Mouse (Mus musculus) heart, embryonic 15.5 days (tissue): ENCODE data around the gene Lrrc61. TPM values are rescaled to one million over a fixed set of nuclear protein-coding genes. Genes with fewer than 3 reads are reported as not detected.

Source experiments
- ATAC-seq: fragments of 200-750 bp; cut with Nextera tagmentation; replicated peaks from 2 replicates; pipeline ENCODE4 v1.8.0; 2017; ENCODE audit warnings: low read depth, moderate TSS enrichment; ENCODE audit not compliant: insufficient number of reproducible peaks, insufficient read depth, low FRiP score
- H3K27ac ChIP-seq: fragments of 300-500 bp; sonication (generic); 2 replicates; pipeline ENCODE4 v1.5.1; 2015; ENCODE audit warnings: mild to moderate bottlenecking, inconsistent platforms
- H3K27me3 ChIP-seq: fragments of 300-500 bp; sonication (generic); 2 replicates; pipeline ENCODE4 v1.6.1; 2015; ENCODE audit warnings: inconsistent platforms
- H3K36me3 ChIP-seq: fragments of 300-500 bp; sonication (generic); 2 replicates; pipeline ENCODE4 v1.6.1; 2015; ENCODE audit warnings: mild to moderate bottlenecking, inconsistent platforms
- H3K4me1 ChIP-seq: fragments of 300-500 bp; sonication (generic); replicated peaks from 2 replicates; pipeline ENCODE4 v1.6.1; 2015; ENCODE audit warnings: inconsistent platforms
- H3K4me2 ChIP-seq: fragments of 300-500 bp; sonication (generic); 2 replicates; pipeline ENCODE4 v1.6.1; 2015; ENCODE audit warnings: inconsistent platforms, mild to moderate bottlenecking, moderate library complexity
- H3K4me3 ChIP-seq: fragments of 300-500 bp; sonication (generic); 2 replicates; pipeline ENCODE4 v1.5.1; 2015; ENCODE audit warnings: mild to moderate bottlenecking, inconsistent platforms
- H3K9ac ChIP-seq: fragments of 300-500 bp; sonication (generic); 2 replicates; pipeline ENCODE4 v1.6.1; 2015; ENCODE audit warnings: mild to moderate bottlenecking, inconsistent platforms
- H3K9me3 ChIP-seq: fragments of 300-500 bp; sonication (generic); replicated peaks from 2 replicates; pipeline ENCODE4 v1.6.1; 2016; ENCODE audit warnings: inconsistent platforms
- WGBS: fragments of 180-500 bp; shearing (Covaris S2); methylation state at CpG from one replicate; pipeline ENCODE4 v1.1.7; 2015; ENCODE audit warnings: mixed read lengths; 5-methylcytosine and 5-hydroxymethylcytosine counted together
- polyA plus RNA-seq: library from polyadenylated mRNA; unstranded; fragments of >200 nt; fragmentation: Nextera tagmentation; extraction: Ambion mirVana; gene quantifications from 2 replicates; pipeline ENCODE4 v1.2.1, GENCODE M21; 2015

Gene Lrrc61
- polyA plus RNA-seq, 1 experiment from 2014 or later, result 6.0 TPM

DNA sequence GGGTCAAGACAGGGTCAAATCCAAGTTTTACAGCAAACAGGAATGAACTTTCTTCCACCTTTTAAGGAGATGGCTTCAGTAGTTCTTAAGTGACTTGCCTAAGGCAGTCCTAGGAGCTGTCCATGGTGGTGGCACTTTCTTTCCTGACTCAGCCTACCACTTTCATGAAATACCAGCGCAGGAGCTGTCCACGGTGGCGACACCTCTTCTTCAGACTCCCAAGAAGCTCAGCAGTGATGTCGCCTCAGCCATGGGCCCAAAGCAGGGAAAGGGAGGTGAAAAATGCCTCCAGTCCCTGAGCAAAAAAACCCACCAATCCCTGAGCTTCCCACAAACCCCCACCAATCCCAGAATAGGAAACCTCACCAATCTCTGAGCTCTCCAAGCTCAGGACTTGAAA, 1.7 kb upstream of the Lrrc61 start:
- no peak overlapping the region for H3K27ac ChIP-seq
- H3K4me1 ChIP-seq, result peaks cover 14% of the 10 kb centered on the region
- no peak for ATAC-seq
- 47% methylated on average over 4 of the region's 4 CpGs for WGBS
- H3K9me3 ChIP-seq, result no peaks in the 10 kb centered on the region
- H3K36me3 ChIP-seq, result no peaks in the 10 kb centered on the region
- H3K27me3 ChIP-seq, result no peaks in the 10 kb centered on the region
- H3K4me2 ChIP-seq, result no peak overlapping the region
- H3K4me3 ChIP-seq, result no peak overlapping the region
- no peak overlapping the region for H3K9ac ChIP-seq

DNA sequence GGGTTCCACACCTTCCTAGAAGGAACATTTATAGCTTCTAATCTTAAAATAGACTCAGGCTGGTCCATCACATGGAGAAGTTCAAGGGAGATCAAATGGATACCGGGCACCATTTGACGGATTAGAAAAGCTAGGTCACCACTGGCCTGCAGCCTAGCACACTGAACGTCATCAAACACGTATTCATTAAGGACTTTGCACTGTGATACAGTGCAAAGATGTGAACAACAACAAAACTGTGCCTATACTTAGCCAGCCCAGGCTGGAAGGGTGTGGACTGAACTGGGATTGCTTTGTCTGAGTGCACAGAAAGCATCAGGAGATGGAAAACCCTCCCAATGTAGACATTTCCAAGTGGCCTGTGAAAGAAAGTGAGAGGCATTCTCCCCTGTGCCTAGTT, 777 bp upstream of the Lrrc61 start:
- Histone ChIP-seq H3K36me3 (peaks cover 3% of the 10 kb centered on the region; the same call in 1 of the 2 replicates), H3K4me1 (peaks cover 14% of the 10 kb centered on the region), H3K9me3 (no peaks in the 10 kb centered on the region), H3K4me2 (peak overlapping the region; percentile 75), H3K27ac (peak overlapping the region; percentile 98), H3K27me3 (no peaks in the 10 kb centered on the region), H3K4me3 (peak overlapping the region; percentile 64), H3K9ac (peak overlapping the region; percentile 61)
- 69% methylated on average over 4 of the region's 4 CpGs for WGBS
- ATAC-seq, result no peak

DNA sequence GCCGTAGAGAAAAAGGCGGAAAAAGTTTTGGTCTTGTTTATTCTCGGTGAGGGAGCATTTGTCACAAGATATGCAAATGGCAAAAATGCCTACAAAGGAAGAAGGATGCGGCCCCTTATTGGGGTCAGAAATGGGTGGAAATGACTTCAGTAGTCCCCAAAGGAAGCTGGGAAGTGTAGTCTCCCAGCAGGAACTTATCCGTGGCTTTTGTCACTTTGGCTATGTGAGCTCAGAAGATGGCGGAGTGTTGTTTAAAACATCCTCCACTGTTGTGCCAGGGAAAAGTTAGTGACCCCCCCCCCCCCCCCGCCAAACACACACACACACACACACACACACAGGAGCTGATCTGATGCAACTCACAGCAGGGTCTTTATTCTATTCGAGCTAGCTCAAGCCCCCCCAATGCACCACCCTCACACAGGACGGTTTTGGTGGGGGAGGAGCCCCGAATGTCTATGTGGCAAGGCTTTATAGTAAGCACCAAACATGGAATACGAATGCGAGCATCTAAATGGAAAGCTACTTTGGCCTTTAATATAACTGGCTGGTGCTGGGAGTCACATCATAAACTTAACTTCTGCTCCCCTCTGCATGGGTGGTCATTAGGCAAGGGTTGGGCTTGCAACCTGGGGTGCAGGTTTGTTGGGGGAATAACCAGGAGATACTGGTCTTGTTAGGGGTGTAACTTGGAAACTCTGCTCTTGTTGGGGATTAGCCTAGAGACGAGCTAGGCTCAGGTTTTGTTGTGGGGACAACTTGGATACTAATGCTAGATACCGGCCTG, 701 bp downstream of the Lrrc61 start:
- Histone ChIP-seq H3K27me3 (no peaks in the 10 kb centered on the region), H3K4me1 (peaks cover 14% of the 10 kb centered on the region), H3K4me2 (peak overlapping the region; percentile 75), H3K9me3 (no peaks in the 10 kb centered on the region), H3K4me3 (peak overlapping the region; percentile 64), H3K36me3 (peaks cover 7% of the 10 kb centered on the region; the same call in 1 of the 2 replicates), H3K27ac (peak overlapping the region; percentile 98), H3K9ac (peak overlapping the region; percentile 61)
- ATAC-seq, result peak; percentile 84
- WGBS, result 29% methylated on average over 14 of the region's 14 CpGs

DNA sequence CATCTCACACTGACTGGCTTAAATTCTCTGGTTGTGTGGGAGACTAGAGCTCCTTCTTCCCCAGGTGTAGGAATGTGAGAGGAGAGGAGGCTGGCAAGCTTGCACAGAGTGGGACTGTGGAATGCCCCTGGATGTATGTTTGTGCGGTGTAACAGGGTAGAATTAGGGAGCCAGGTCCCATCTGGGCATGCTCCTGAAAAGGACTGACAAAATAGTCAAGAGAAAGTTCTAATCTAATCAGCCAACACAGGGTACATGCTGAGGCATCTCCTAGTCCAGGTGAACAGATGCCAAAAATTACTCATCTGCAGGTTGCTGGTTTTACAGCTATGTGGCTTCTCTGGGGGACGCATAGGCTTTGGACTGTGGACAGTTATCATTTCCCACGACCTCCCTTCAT, 1.4 kb downstream of the Lrrc61 start:
- 79% methylated on average over 3 of the region's 3 CpGs for WGBS
- Histone ChIP-seq H3K9ac (no peak overlapping the region), H3K27me3 (no peaks in the 10 kb centered on the region), H3K9me3 (no peaks in the 10 kb centered on the region), H3K4me2 (no peak overlapping the region), H3K4me3 (no peak overlapping the region), H3K27ac (no peak overlapping the region), H3K36me3 (peaks cover 7% of the 10 kb centered on the region; the same call in 1 of the 2 replicates), H3K4me1 (peaks cover 14% of the 10 kb centered on the region)
- ATAC-seq, result no peak

DNA sequence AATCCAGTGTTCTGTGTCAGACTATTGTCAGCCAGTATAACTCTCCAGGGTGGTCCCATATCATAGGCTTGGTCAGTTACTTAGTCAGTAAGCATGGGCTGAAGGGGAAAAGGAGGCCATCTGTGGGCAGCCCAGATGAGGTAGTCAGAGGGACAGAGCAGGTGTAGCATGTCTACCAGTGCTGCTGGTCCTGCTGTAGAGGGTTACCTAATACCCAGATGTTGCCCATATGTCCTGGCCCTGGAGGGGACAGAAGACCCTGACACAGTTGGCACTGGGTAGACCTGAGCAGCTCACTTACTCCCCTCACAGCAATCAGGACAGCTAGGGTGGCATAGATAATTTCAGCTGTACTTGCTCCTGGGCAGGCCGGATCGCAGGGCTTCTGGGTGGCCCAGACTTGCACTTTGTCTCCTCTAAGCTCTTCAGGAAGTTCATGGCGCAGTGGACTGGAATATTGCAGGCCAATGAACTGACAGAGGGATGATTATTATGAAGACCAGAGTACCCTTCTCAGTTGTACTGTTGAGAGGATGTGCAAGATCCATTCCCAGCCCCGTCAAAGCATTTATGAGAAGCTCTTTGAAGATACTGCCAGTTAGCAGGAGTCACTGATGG, 11.2 kb downstream of the Lrrc61 start:
- ATAC-seq, result no peak
- Histone ChIP-seq H3K4me3 (no peak overlapping the region), H3K27me3 (no peaks in the 10 kb centered on the region), H3K27ac (peak overlapping the region; percentile 67), H3K36me3 (peaks cover 5% of the 10 kb centered on the region), H3K4me1 (peaks cover 41% of the 10 kb centered on the region), H3K4me2 (no peak overlapping the region), H3K9me3 (no peaks in the 10 kb centered on the region), H3K9ac (no peak overlapping the region)
- 69% methylated on average over 4 of the region's 4 CpGs for WGBS

DNA sequence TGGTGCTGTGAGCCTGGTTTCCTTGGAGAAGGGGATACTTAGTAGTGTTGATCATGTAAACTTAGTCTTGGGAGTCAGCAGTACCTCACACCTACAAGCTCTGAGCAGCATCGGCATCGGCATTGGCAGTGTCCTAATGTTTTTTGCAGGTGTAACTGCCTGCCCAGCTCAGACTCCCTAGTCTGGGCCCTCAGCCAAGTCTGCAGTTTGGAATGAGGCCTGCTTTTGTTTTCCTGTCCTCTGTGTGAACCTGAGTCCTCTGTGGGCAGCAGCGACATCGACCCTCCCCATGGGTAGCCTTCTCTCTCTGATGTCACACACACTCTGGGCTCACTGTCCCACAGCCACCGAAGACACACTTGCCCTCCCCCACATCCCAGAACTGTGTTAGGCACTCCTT, 11.7 kb downstream of the Lrrc61 start:
- Histone ChIP-seq H3K27ac (peak overlapping the region; percentile 67), H3K9ac (no peak overlapping the region), H3K4me2 (no peak overlapping the region), H3K4me1 (peaks cover 41% of the 10 kb centered on the region), H3K36me3 (peaks cover 5% of the 10 kb centered on the region), H3K27me3 (no peaks in the 10 kb centered on the region), H3K4me3 (no peak overlapping the region), H3K9me3 (no peaks in the 10 kb centered on the region)
- peak; percentile 54; the same call in 1 of the 2 replicates for ATAC-seq
- WGBS, result 19% methylated on average over 5 of the region's 5 CpGs

DNA sequence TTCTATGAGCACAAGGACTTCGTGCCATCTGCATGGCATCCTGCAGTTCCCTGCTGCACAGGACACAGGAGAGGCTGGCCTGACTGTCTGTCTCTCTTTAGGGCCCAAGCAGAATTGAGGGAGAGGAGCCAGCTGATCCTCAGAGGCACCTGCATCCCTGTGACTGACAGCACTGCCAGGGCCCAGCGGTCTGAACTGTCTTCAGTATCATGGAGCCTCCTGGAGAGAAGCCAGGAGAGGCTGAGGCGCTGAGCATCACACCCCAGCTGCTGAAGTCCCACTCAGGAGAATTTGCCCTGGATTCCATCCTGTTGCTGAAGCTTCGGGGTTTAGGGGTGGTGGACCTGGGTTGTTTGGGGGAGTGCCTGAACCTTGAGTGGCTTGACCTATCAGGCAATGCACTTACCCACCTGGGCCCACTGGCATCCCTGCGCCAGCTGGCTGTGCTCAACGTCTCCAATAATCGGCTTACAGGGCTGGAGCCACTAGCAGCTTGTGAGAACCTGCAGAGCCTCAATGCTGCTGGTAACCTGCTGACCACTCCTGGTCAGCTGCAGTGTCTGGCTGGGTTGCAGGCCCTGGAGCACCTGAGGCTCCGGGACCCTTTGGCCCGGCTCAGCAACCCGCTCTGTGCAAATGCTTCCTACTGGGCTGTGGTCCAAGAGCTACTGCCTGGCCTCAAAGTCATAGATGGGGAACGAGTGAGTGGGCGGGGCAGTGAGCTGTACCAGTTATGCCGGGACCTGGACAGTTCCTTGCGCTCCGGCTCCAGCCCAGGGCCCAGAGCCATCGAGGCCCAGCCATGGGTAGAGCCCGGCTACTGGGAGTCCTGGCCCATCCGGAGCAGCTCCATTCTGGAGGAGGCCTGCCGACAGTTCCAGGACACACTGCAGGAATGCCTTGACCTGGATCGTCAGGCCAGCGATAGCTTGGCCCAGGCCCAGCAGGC, 13.7 kb downstream of the Lrrc61 start:
- Histone ChIP-seq H3K36me3 (peaks cover 5% of the 10 kb centered on the region), H3K27me3 (no peaks in the 10 kb centered on the region), H3K4me1 (peaks cover 55% of the 10 kb centered on the region), H3K9ac (no peak overlapping the region; the same call in 1 of the 2 replicates), H3K27ac (peak overlapping the region; percentile 81), H3K4me2 (peak overlapping the region; percentile 54), H3K4me3 (peak overlapping the region; percentile 23), H3K9me3 (no peaks in the 10 kb centered on the region)
- peak; percentile 69 for ATAC-seq
- WGBS, result 35% methylated on average over 21 of the region's 21 CpGs

DNA sequence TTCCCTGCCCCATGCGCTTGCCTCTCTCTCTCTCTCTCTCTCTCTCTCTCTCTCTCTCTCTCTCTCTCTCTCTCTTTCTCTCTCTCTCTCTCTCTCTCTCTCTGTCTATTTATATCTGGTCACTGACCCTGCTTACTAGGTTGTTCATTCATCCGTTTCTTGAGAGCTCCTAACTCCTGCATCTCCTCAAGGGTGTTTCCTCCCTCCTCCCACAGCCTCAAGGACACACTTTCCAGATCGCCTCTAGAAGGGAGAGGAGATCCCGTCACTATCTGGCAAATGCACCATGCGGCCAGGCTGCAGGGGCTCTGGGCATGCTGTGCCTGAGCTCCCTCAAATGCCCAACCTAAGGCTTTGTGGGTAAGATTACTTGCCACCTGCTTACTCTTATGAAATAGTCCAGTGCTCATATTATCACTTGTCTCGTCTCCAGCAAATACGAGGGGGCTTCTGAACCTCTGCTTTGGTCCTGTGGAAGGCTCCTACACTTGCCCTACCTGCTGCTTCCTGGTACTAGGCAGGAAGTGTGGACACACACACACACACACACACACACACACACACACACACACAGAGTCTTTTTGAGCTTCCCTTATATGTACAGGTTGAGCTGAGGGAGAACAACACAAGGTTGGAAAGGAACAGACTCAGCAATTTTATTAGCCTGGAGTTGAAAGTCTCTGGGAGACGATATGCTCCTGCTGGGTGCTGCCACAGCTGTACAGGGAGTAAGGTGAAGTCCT, 14.6 kb downstream of the Lrrc61 start:
- H3K36me3 ChIP-seq, result peaks cover 5% of the 10 kb centered on the region
- H3K4me2 ChIP-seq, result peak overlapping the region; percentile 54
- no peak for ATAC-seq
- H3K9ac ChIP-seq, result no peak overlapping the region
- H3K9me3 ChIP-seq, result no peaks in the 10 kb centered on the region
- peak overlapping the region; percentile 23 for H3K4me3 ChIP-seq
- H3K27ac ChIP-seq, result peak overlapping the region; percentile 81
- 34% methylated on average over 8 of the region's 8 CpGs for WGBS
- no peaks in the 10 kb centered on the region for H3K27me3 ChIP-seq
- peaks cover 60% of the 10 kb centered on the region for H3K4me1 ChIP-seq

DNA sequence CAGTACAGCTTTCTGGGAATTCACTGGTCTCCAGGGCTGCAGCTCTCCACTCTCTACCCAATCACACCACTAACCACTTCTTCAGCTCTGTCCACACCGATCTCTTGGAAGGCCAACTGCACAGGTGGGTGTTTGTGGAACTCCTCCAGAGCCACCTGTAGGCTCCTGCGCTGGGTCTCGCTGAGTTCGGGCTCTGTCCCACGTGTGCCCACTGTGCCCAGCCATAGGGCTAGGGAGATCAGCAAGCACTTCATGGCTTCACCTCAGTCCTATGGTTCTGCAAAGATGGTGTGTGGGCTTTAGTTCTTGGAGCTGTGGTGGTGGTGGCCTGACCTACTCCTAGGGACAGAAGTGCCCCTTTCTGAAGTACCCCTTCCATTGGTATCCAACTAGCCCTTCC, 17.4 kb downstream of the Lrrc61 start:
- Histone ChIP-seq H3K4me3 (peak overlapping the region; percentile 16), H3K4me1 (peaks cover 45% of the 10 kb centered on the region), H3K9me3 (no peaks in the 10 kb centered on the region), H3K4me2 (peak overlapping the region; percentile 31), H3K9ac (no peak overlapping the region), H3K27ac (peak overlapping the region; percentile 71), H3K36me3 (no peaks in the 10 kb centered on the region), H3K27me3 (no peaks in the 10 kb centered on the region)
- WGBS, result 90% methylated on average over 5 of the region's 5 CpGs
- no peak for ATAC-seq

DNA sequence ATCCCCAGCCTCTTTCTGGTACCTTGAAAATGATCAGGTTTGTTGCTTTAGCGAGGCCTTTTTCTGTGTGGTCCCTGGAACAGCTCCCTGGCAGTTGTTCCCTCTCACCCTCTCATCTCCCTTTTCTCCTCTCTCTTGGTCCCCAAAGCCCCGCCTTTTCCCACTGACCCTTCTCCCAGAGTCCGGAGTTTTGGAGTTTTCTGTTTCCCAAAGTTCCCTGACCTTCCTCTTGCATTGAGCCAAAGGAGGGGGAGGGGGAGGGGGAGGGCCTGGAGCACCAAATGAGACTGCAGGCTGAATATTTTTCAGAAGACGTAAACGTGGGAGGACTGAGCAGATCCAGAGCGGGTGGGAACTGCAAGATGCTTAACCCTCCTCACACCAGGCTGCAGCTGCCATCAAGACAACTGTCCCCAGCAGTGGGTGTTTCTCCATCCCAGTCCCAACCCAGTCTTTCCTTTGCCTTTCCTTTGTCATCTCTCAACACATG, 18.0 kb downstream of the Lrrc61 start, which contains the start of gene Rarres2:
Gene Rarres2 (minus strand): TSS at position 218 of the 490 bp plus-strand sequence.
- ATAC-seq, result peak; percentile 41; the same call in 1 of the 2 replicates
- Histone ChIP-seq H3K9ac (no peak within 1 kb of the TSS), H3K27ac (peak within 1 kb of the TSS; percentile 71), H3K4me3 (peak within 1 kb of the TSS; percentile 16), H3K9me3 (no peaks in the 10 kb centered on the region), H3K4me1 (peaks cover 42% of the 10 kb centered on the region), H3K27me3 (no peaks in the 10 kb centered on the region), H3K36me3 (no peaks in the 10 kb centered on the region), H3K4me2 (peak within 1 kb of the TSS; percentile 31)
- WGBS, result 34% methylated on average over 6 of the region's 6 CpGs
